Mouse (Mus musculus): ENCODE measurements at regions not wholly inside any gene's neighbourhood (a gene's known extent, or its start where the extent isn't known, plus 50 kb on each side); places are given as distances from the start of the nearest gene placed in this dataset.

DNA sequence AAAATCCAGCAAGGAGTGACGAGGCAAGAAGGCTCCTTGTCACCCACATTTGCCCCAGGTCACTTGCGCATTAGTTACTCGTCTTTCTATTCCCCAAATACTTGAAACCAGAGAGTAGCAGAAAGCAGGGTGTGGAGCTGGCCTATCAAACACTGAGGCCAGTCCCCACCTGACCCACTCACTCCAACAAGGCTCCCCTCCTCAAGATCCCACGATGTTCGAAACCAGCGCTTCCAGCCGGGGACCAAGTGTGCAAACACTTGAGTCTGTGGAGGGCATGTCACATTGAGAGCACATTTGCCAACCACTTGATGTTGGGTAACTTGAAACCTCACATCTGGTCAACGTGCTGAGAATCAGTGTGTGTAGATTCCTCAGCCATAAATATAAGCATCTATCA lies 148.4 kb upstream of the Sdk2 start:
- DNase-seq (ENCODE audit: low spot score) = no peak

DNA sequence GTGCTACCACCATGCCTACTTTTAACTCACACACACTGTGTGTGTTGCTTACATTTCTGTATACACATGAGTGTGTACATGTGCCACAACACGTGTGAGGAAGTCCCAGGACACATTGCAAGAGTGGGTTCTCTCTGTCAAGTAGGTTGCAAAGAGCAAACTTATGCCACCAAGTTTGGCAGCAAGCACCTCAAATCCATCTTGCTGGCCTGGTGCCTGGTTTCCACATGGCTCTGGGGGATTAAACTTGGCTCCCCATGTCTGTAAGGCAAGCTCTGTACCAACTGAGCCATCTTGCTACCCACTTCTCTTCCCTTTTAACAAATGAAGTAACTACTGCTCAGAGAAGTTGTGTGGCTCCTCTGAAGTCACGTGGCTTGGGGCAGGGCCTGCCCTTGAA lies 145.3 kb upstream of the Sdk2 start:
- no peak for DNase-seq (ENCODE audit: low spot score)

DNA sequence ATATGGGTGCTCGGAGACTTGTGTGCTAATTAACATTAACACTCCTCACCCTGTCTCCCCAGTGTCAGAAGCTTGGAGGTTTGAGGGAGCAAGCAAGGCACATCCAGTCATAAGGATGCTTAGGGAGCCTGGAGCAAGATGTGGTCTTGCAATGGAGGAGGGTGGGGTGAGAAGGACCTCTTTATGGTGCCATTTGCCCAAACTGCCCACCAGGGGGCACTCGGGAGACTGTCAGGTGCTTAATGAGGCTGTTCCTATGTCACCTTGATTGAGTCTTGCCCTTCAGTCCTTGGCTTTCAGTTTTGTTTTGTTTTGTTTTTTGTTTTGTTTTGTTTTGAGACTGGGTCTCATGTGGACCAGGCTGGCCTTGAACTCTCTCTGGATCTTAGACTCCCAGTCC lies 138.3 kb upstream of the Sdk2 start:
- DNase-seq (ENCODE audit: low spot score) = peak; percentile 30

DNA sequence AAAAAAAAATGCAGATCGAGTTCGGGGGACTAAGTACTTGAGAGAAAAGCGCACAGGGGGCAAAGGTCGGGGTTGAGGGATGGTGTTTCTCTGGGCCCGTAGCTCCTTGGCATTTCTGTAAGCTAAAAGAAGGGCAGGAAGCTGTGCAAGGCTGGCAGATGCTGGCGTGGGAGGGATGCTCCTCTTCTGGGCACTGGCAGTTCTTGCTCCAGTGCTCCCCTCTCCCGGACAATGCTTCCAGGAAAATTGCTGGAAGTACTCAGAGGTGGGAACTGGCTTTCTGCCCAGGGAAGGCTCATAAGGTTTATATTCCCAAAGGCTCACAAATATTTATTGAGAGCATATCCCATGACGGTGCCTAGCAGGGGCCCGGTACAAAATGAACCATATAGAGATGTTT lies 136.6 kb upstream of the Sdk2 start:
- no peak for DNase-seq (ENCODE audit: low spot score)

DNA sequence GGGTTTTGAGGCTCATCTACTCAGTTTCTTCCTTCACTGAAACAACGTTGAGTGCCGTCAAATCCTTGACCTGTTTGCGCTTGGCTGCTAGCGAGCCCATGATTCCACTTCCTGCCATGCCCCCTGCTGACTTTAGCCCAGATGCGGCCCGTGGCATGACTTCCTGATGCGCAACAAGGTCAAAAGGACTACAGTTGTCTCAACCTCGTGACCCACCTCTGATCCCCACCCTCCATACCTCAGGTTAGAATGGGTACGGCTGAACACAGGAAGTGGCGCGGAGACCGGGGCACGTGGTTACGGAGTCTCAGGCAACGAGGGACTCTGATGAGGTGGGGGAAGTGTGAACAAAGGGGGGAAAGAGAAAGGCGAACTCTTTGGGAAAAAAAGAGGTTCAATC lies 135.6 kb upstream of the Sdk2 start:
- no peak for DNase-seq (ENCODE audit: low spot score)

DNA sequence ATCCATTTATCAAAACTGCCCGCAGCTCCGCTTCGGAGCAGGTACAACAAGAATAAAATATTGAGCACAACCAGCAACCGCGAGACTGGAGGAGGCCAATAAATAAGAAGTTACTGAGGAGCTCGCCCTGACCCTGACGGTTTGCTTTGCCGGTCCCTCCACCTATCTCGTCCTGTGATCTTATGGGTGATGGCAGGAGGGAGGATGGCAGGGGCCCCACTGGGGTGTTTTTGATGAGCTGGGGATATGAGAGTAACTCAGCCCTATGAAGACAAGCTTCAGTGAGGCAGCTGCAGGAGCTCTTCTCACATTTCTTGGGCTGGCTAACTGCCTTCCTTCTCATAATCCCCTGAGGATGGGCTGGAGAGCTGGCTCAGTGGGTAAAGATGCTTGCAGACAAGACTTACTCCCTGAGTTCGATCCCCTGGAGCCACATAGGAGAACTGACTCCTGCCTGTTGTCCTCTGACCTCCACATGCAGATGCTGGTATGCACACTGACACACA lies 132.3 kb upstream of the Sdk2 start:
- DNase-seq (ENCODE audit: low spot score) = no peak

DNA sequence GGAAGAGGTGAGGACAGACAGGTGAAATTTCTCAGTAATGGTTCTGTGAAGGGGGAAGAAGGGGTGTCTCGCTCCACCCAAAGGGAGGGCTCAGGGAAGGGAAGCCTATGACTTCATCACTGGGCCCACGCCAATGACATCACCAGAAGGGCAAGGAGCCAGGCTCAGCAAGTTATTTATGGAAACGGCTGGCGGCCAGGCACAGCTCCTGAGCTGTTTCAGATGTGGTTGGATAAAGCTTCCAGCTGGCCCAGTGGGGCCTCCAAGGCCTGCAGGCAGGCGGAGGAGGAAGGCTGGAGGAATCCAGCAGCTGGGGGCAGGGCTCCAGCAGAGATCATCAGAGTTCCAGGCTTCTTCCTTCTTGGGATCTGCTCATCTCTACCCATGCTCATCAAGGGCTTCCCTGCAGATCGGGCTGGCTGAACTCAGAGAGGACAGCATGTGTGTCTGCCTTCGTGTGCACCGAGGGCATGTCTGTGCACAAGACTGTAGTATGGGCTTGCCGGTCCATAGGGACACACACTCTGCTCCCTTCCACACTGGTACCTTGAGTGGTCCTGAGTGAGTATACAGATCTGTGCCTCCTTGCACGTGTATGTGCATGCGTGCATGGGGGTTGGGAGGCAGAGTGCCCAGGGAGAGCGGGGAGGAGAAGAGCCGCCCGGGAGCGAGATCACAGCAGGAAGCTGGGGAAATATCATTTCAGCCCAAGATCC lies 131.6 kb upstream of the Sdk2 start:
- DNase-seq (ENCODE audit: low spot score) = no peak

DNA sequence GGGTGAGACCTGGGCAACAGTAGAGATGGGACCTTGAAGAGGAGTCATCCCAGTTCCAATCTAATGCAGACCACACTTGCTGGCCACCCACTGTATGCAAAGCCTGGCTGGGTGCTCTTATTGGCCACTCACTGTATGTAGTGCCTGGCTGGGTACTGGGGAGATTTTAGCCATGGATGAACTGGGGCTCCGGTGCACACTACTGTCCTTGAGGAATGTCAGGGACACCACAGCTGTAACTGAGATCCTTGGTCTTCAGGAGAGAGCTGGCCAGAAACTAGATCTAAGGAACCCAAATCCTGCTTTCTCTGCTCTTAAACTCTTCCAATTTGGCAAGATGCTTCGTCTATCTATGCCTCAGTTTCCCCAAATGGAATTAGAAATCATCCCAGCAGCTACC lies 128.4 kb upstream of the Sdk2 start:
- no peak for DNase-seq (ENCODE audit: low spot score)

DNA sequence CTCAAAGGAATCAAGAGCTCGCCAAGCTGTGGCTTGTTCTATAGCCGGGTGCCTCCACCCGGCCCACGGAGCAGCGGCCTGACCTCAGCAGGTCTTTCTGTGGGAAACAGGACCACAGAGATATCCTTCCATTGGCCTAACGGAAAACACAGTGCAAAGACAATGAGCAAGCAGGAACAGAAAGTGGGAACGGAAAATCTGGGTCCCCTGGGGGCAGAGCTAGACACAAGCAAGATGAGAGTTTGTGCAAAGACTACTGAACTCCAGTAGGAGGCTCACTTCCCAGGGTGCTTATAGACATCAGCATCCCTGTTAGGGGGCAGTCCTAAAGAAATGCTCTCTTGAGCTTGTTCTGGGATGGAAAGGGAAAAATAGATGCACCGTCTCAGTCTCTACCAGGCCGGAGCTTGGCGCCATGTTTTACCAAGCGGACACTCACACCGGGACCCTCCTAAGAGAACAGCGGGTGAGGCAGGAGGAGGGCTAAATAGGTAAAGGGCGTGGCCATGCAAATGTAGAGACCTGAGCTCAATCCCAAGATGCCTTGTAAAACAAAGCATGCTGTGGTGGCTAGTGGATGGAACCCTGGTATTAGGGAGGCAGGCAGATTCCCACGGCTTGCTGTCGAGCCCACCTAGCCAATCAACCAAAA lies 127.3 kb upstream of the Sdk2 start:
- no peak for DNase-seq (ENCODE audit: low spot score)

DNA sequence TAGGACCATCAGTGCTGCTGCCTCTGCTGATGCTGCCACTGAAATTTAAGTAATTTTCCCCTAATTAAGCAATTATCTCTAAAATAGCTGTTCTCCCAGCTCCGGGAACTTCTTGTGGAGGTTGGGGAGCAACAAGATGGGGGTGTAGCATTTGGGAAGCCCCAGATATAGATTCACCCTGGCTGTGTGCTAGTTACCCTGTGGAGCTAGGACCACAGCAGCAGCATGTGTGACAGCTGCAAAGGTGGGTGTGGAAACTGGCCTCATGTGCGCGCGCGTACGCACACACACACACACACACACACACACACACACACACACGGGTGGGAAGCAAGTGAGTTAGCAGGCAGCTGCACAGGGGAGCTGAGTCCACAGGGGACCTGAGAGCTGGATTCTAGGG lies 126.2 kb upstream of the Sdk2 start:
- no peak for DNase-seq (ENCODE audit: low spot score)

DNA sequence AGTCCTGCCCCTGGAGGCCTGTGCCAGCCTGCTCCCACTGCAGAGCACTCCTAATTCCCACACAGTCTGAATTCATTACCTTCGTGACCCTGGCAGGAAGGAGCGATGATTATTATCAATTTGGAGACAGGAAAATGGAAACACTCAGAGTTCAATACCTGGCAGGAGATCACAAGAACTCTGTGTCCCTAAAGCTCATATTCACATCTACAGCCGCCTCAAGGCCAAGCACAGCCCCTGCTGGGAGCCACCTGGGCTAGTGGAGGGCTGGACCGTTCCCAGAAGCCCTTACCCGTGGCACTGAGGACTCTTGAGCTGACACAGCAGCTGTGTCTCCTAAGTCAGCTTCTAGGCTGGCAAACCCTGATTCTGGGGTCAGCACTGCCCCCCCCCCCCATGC lies 124.8 kb upstream of the Sdk2 start:
- DNase-seq (ENCODE audit: low spot score) = no peak

DNA sequence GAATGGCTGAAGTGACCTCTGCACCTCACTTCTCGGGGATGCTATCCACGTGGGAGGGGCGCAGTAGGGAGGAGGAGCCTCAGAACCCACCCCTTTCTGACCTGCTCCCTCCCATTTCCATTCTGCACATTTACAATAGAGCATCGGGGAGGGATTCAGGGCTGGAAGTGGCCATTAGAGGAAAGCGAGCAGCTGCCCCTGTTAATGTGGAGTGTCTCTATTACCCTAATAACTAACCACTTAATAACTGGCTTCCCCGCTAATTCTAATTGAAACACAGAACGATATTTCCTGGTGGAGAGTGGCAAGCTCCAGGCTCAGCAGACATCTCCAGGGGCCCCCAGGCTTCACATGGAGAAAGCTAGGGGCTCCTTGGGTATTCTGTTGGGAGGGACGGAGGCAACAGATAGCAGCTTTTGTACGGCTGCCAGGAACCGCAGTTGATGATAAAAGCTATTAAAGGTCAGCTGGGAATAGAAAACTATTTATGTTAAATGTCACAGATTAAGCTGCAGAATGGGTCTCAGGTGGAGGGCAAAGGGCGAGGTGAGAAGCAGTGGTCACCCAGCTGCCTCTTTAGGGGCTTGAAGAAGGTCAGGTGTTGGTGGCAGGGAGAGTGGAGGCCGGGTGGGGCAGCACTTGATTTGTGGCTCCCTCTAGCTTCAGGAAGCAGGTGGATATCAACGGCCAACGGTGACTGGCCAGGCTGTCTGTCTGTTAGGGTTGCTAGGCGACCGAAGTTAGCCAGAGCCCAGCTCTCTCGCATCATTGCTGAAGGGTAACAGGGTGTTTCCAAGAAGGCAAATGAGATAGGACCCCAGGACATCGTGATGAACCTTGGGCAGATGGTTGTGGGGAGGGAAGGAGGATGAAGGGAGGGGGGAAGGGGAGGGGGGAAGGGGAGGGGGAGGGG lies 118.4 kb upstream of the Sdk2 start:
- no peak for DNase-seq (ENCODE audit: low spot score)

DNA sequence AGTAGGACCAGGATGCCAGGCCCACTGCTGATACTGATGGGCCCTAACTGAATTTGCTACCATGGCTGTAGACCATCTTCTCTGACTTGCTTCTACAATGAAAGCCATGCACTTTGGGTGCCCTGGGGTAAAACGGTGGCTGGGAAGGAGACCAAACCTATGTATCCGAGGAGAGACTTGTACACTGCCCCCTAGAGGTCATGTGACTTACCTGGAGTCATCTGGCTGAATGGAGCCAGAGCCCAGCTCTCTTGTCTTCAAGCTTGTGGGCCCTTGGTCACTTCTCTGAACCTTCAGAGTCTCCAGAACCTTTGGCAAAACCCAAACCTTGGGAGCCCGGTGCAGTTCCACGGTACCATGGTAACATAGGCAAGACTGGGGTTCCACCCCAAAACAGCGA lies 117.6 kb upstream of the Sdk2 start:
- DNase-seq (ENCODE audit: low spot score) = no peak

DNA sequence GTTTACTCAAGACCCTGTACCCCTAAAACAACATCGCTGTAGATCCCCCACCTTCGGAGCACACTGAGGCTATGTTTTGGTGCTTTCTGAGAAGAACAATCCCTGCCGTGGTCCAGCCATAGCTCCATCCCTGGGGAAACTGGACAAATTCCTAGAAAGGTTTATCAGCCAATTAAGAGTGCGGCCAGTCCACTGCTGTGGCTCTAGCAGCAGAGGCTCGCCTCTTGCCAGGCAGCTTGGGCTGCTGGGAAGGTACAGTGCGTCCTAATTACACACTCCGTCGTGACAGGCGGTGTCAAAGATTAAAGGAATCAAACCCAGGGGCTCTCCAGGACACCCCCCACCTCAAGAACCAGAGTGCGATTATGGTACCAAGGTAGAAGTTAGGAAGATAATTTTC lies 116.4 kb upstream of the Sdk2 start:
- no peak for DNase-seq (ENCODE audit: low spot score)

DNA sequence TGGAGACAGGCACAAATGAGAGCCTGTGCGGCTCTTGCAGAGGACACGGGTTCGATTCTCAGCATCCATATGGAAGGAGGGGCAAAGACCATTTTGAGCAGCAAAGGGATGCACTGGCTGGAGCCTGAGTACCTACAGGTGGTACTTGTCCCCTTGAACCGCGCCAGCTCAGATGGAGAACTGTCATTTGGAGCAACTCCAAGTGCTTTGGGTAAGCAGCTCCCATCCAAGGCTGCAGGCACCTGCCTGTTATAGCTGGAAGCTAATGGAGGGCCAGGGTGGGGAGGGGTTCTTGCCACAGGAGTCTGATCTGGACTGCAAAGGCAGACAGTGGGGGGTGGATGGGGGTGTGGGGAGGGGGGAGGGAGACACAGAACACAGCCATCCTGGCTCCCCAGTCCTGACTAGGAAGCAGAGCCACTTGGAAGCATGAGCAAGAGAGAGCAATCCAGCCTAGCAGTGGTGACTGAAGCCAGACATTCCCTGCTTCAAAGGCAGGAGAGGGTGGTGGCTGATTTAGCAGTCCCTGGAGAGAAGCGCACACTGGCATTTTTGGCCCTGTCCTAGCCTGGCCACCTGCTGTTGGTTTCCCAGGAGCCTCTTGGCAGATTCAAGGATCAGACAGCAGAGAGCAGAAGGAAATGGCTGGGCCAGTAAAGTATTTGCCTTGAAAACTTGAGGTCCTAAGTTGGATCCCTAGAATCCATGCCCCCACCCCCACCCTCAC lies 112.1 kb upstream of the Sdk2 start:
- DNase-seq (ENCODE audit: low spot score) = no peak

DNA sequence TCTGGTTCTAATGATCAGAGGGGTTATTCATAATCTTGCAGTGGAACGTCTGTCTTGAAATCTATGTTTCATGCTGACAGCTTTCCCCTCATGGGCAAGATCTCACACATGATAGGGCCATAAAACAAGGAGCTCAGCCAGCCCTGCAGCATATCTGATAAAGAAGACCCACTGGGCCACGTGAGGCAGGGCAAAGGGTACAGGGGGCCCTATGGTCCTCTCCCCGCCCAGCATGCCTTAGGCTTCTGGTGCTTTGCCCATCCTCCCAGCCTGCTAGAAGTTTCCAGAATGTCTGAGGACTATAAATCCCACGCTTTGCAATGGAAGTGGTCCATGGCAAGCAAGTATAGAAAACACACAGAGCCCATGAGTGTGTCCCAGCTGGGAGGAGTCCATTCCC lies 110.9 kb upstream of the Sdk2 start:
- no peak for DNase-seq (ENCODE audit: low spot score)

DNA sequence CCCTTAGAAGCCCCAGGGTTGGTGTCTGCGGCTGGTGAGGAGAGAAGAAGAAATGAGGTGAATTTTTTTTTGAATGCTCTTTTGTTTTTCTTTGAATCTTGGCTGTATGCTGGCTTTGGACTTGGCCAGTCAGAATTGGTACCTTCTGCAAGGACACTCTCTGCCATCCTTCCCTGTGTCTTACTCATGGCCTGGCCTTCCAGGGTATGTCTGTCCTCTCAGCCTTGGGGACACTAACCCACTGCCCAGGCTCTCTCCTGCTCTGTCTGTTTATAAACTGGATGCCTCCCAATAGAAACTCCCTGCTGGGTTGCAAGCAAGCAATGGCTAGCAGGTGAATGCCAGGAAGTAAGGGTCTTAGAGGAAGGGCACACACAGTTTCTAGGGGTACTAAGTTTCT lies 110.4 kb upstream of the Sdk2 start:
- no peak for DNase-seq (ENCODE audit: low spot score)

DNA sequence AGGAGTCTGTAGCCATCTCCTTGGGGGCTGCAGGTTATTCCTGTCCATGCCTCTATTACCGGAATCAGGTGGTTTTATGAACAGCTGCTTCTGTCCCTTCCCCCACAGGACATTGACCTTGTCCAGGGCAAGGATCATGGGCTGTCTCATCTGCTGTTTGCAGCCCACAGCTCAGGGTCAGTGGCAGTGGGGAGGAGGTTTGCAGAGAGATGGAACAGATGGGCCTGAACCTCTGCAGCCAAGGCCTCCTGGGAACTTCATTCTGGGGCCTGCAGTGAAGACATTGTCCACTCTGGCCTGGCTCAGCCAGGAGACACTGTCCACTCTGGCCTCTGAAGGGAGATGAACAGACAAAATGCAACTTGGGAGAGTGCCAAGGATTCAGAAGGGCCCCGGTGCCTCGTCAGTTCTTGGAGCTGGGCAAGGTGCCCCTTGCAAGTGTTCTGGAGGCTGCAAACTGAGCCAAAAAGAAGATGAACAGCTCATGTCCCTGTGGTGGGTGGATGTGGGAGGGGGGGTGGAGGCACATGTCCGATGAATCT lies 109.9 kb upstream of the Sdk2 start:
- DNase-seq (ENCODE audit: low spot score) = no peak

DNA sequence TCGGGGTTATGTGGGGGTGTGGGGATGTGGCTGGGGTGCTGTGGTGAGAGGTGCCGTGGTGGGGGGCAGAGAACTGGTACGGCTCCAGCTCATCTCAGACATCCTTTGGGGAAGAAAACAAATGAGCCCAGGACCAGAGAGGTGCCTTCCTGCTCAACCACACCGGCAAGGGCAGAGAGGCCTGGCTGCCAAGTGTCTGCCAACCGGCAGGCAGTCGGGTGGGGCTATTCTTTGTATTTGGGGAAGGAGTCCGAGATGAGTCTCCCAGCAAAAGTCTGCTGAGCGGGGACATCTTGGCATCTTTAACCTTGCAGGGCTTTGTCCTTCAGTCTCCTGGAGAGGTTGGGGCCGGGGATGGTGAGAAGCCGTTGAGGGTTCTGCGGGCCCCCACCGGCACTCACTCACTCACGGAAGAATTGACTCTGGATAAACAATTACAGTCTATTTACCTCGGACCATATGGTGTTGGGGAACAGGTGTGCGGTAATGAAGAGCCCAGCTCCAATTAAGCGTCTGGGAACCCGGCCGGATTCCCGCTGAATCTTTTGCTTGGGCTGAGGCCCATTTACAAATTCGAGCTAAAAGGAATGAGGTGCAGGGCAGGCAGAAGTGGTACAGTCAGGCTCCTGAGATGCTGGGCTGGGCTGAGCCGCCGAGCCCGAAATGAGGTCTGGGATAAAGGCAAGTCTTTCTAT lies 108.7 kb upstream of the Sdk2 start:
- no peak for DNase-seq (ENCODE audit: low spot score)

DNA sequence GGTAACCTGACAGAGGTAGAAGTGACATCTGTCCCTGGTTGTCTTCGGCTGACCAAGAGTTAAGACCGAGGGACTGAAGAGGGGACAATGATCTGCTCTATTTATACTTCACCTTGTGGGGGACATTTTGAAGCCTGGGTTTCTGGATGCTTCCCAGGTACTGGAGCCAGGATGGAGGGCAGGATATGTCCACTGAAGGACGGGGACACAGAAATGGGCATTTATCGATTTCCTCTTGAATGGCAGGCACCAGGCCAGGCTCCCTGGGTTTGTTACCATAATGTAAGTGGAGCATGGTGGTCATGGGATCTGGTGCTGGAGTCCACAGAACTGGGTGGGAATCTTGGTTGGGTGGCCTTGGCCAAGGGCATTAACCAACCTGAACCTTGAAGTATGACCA lies 108.0 kb upstream of the Sdk2 start:
- DNase-seq (ENCODE audit: low spot score) = no peak

DNA sequence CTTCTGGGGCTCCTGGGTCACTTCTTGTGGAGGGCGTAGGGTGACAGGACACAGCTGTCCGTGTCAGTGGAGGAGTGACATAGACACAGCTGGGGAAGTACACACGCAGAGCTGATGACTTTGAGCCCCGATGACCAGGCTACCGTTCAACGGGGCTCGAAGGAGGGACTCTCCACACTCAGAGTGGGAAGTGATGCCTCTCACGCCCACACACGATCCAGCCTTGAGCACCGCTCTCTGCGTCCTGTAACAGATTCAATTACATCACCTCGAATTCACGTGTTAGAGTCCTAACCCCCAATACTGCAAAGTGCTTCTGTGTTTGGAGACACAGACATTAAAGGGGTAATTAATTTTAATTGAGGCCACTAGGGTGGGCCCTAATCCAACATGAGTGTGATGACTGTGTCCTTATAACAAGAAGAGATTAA lies 101.4 kb upstream of the Sdk2 start:
- DNase-seq (ENCODE audit: low spot score) = no peak
